Mouse (Mus musculus): ENCODE results near the gene Tomm40l.

- TF ChIP-seq CTCF (IDR thresholded peaks at IDR 0.05; ENCODE audit: low read depth) (no peak), EP300 (IDR thresholded peaks at IDR 0.05; ENCODE audit: low read depth) (no peak)
Measured at GRCm38 (mm10) chr1:171252415-171252814, 30.1 kb upstream of the Tomm40l start.

Measured in liver, postnatal 0 days (tissue).